Mouse (Mus musculus): ENCODE results near the gene Rprd1b.

GRCm38 (mm10) chr2:158179370-158180111 lies 151.2 kb downstream of the Rprd1b start:
- TF ChIP-seq CTCF (IDR thresholded peaks at IDR 0.05; ENCODE audit: low read depth) (no peak), EP300 (IDR thresholded peaks at IDR 0.05; ENCODE audit: low read depth) (no peak)
